Mouse (Mus musculus) lung, embryonic 15.5 days (tissue): ENCODE results near the gene Pigu. TPM values are rescaled to one million over a fixed set of nuclear protein-coding genes. Genes with fewer than 3 reads are reported as not detected.

Experiments used
- ATAC-seq: fragments of 200-750 bp; cut with Nextera tagmentation; 2 replicates; pipeline ENCODE4 v1.8.0; 2017; ENCODE audit warnings: moderate number of reproducible peaks, borderline replicate concordance; ENCODE audit not compliant: low FRiP score, low TSS enrichment; ENCODE audit errors: extremely low read depth
- H3K27ac ChIP-seq: fragments of 300-500 bp; sonication (generic); 2 replicates; pipeline ENCODE4 v1.5.1; 2015; ENCODE audit warnings: moderate library complexity, mild to moderate bottlenecking, inconsistent platforms
- H3K27me3 ChIP-seq: fragments of 300-500 bp; sonication (generic); 2 replicates; pipeline ENCODE4 v1.6.1; 2015; ENCODE audit warnings: inconsistent platforms
- H3K36me3 ChIP-seq: fragments of 300-500 bp; sonication (generic); 2 replicates; pipeline ENCODE4 v1.6.1; 2015; ENCODE audit warnings: inconsistent platforms
- H3K4me1 ChIP-seq: fragments of 300-500 bp; sonication (generic); 2 replicates; pipeline ENCODE4 v1.6.1; 2015; ENCODE audit warnings: inconsistent platforms
- H3K4me2 ChIP-seq: fragments of 300-500 bp; sonication (generic); 2 replicates; pipeline ENCODE4 v1.6.1; 2015; ENCODE audit warnings: inconsistent platforms, mild to moderate bottlenecking, moderate library complexity
- H3K4me3 ChIP-seq: fragments of 300-500 bp; sonication (generic); 2 replicates; pipeline ENCODE4 v1.5.1; 2015; ENCODE audit warnings: mild to moderate bottlenecking, inconsistent platforms
- H3K9ac ChIP-seq: fragments of 300-500 bp; sonication (generic); 2 replicates; pipeline ENCODE4 v1.6.1; 2015; ENCODE audit warnings: inconsistent platforms
- H3K9me3 ChIP-seq: fragments of 300-500 bp; sonication (generic); 2 replicates; pipeline ENCODE4 v1.6.1; 2016; ENCODE audit warnings: inconsistent platforms
- WGBS: fragments of 180-500 bp; shearing (Covaris S2); methylation state at CpG from one replicate; pipeline ENCODE4 v1.1.7; 2015; 5-methylcytosine and 5-hydroxymethylcytosine counted together
- polyA plus RNA-seq: library from polyadenylated mRNA; unstranded; fragments of >200 nt; fragmentation: Nextera tagmentation; extraction: Ambion mirVana; gene quantifications from 2 replicates; pipeline ENCODE4 v1.2.1, GENCODE M21; 2015

Gene Pigu
- 47.5 and 52.2 TPM in 2 replicates for polyA plus RNA-seq

DNA sequence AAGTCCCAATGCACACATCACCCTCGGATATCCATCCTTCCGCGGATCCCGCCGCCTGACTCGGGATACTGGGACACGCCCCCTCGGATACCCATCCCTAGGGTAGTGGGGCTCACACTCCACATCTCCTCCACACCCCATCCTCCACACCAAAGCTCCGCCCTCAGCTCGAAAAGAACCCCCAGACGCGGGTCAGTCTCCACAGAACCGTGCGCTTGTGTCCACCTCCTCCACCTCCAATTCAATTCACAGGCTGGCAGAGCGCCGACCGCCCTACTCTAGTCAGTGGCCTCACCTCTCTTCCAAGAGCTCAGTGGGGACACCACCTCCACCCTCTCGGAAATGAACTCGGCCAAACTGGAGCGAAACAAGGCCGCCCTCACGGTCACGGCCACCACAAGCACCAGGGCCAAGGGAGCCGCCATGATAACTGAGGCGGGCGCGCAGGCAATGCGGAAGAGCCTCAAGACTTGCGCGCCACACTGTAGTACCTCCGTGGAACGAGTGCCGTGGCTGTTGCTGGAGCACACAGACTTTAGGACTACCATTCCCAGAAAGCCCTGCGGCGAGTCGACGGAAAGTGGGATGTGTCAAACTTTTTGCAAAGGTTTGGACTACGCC is at the start of gene Pigu:
TSS of gene Pigu (minus strand) at position 460 of the 621 bp plus-strand sequence.
- peak within 1 kb of the TSS; percentile 77 for H3K4me2 ChIP-seq
- peaks cover 14% of the 10 kb centered on the region for H3K4me1 ChIP-seq
- ATAC-seq, result peak; percentile 99
- peak within 1 kb of the TSS; percentile 63 for H3K27ac ChIP-seq
- H3K36me3 ChIP-seq, result no peaks in the 10 kb centered on the region
- no peaks in the 10 kb centered on the region for H3K27me3 ChIP-seq
- H3K9ac ChIP-seq, result peak within 1 kb of the TSS; percentile 58
- H3K4me3 ChIP-seq, result peak within 1 kb of the TSS; percentile 69
- under 1% methylated on average over 38 of the region's 38 CpGs for WGBS
- H3K9me3 ChIP-seq, result no peaks in the 10 kb centered on the region

- peaks cover 52% of the 10 kb centered on the region for H3K36me3 ChIP-seq
- no peak for ATAC-seq
Measured at GRCm38 (mm10) chr2:155404635-155405034, 47.4 kb upstream of the Pigu start.

DNA sequence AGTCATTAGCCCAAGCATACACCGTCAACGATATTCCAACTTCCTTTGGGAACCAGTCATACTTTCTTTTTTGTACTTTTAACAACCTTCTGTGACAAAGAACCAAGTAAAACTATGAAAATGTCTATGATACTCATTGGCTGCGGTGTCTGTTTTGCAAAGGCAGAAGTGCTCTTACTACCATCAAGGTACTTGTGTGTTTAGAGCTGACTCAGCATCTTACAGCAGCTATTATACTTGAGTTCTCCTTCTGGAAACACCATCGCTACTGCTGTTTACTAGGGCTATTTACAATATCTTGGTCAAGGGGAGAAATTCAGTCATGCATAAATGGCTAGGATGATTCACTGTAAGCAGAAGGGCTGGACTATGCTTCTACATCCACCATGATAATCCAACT is 44.7 kb upstream of the Pigu start:
- no peak overlapping the region for H3K9ac ChIP-seq
- H3K4me3 ChIP-seq, result no peak overlapping the region
- no peak for ATAC-seq
- no peaks in the 10 kb centered on the region for H3K9me3 ChIP-seq
- peaks cover 43% of the 10 kb centered on the region for H3K36me3 ChIP-seq
- H3K4me2 ChIP-seq, result no peak overlapping the region
- no peaks in the 10 kb centered on the region for H3K27me3 ChIP-seq
- no peak overlapping the region for H3K27ac ChIP-seq
- H3K4me1 ChIP-seq, result no peaks in the 10 kb centered on the region
- WGBS, result 98% methylated on average over 4 of the region's 4 CpGs

More at GRCm38 (mm10) chr2:155404635-155405034, 47.4 kb upstream of the Pigu start:
- Histone ChIP-seq H3K27ac (no peak overlapping the region), H3K4me1 (no peaks in the 10 kb centered on the region), H3K4me2 (no peak overlapping the region), H3K9ac (no peak overlapping the region), H3K4me3 (no peak overlapping the region), H3K27me3 (no peaks in the 10 kb centered on the region), H3K9me3 (no peaks in the 10 kb centered on the region)
- WGBS, result 92% methylated on average over 1 of the region's 1 CpGs

DNA sequence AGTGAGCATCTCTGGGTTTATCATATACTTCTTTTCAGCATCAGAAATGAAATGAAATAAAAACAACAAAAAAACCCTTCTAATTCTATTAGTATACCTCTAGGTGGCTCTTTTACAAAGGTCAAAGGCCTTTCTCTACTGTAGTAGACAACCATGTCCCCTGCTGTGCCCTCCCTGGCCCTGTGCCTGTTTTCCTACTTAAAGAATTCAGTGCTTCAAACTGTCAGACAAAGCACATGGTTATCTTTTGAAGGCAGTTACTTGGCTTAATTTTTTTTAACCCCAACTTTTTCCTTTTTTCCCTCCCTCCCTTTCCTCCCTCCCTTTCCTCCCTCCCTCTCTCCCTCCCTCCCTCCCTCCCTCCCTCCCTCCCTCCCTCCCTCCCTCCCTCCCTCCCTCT is 43.0 kb upstream of the Pigu start:
- Histone ChIP-seq H3K4me3 (no peak overlapping the region), H3K27me3 (no peaks in the 10 kb centered on the region), H3K9ac (no peak overlapping the region), H3K9me3 (no peaks in the 10 kb centered on the region), H3K4me2 (no peak overlapping the region), H3K36me3 (peaks cover 37% of the 10 kb centered on the region), H3K27ac (no peak overlapping the region), H3K4me1 (no peaks in the 10 kb centered on the region)
- no peak for ATAC-seq

DNA sequence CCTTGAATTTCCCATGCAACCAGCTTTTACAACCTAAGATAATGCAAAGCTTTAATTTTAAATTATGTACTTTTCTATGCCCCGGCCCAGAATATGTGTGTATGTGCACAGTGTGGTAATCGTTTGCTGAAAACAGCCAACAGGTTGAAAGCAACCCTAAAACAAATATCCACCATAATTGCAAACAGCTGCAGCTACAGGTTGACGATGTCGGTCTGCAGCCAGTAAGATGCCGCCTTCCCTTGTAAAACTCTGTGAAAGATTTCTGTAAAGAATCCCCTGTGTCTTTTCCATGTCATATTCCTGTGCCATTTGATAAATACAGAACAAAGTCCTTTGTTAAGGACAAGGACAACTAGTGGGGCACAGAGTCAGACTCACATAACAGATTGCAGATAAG is 37.4 kb upstream of the Pigu start:
- Histone ChIP-seq H3K27me3 (no peaks in the 10 kb centered on the region), H3K4me3 (no peak overlapping the region), H3K4me2 (no peak overlapping the region), H3K9me3 (no peaks in the 10 kb centered on the region), H3K9ac (no peak overlapping the region), H3K4me1 (no peaks in the 10 kb centered on the region), H3K36me3 (peaks cover 31% of the 10 kb centered on the region), H3K27ac (no peak overlapping the region)
- ATAC-seq, result no peak
- WGBS, result 84% methylated on average over 5 of the region's 5 CpGs

DNA sequence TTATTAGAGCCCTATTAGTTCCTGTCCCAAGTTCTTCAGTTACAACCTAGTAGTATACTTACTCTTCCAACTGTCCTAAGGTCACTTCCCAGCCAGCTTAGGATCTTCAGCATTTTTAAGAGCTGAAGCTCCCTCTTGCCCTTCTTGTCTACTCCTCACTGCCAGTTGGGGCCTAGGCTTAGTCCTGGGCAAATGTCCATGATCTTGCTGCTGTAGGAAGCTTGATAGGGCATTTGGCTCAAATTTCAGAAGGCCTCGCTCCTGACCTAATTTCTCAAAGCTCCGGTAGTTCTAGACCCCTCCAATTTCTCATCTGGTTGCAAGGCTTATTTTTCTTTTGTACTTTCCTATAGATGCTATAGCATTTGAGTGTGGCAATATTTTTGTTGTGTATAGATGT is 31.3 kb upstream of the Pigu start:
- no peak overlapping the region for H3K27ac ChIP-seq
- 89% methylated on average over 2 of the region's 2 CpGs for WGBS

GRCm38 (mm10) chr2:155387052-155387451 is 29.8 kb upstream of the Pigu start:
- Histone ChIP-seq H3K4me2 (no peak overlapping the region), H3K36me3 (peaks cover 21% of the 10 kb centered on the region), H3K4me3 (no peak overlapping the region), H3K27me3 (no peaks in the 10 kb centered on the region), H3K27ac (no peak overlapping the region), H3K4me1 (peaks cover 14% of the 10 kb centered on the region), H3K9ac (no peak overlapping the region), H3K9me3 (no peaks in the 10 kb centered on the region)
- WGBS, result 65% methylated on average over 4 of the region's 4 CpGs
- ATAC-seq, result no peak

More for the DNA sequence above, 31.3 kb upstream of the Pigu start:
- no peak overlapping the region for H3K4me3 ChIP-seq
- no peak overlapping the region for H3K4me2 ChIP-seq
- peaks cover 21% of the 10 kb centered on the region for H3K36me3 ChIP-seq
- H3K4me1 ChIP-seq, result no peaks in the 10 kb centered on the region
- ATAC-seq, result no peak
- no peaks in the 10 kb centered on the region for H3K9me3 ChIP-seq
- no peaks in the 10 kb centered on the region for H3K27me3 ChIP-seq
- H3K9ac ChIP-seq, result no peak overlapping the region

GRCm38 (mm10) chr2:155386534-155386899 is 29.3 kb upstream of the Pigu start:
- Histone ChIP-seq H3K36me3 (peaks cover 21% of the 10 kb centered on the region), H3K4me1 (peaks cover 14% of the 10 kb centered on the region), H3K9ac (no peak overlapping the region)

GRCm38 (mm10) chr2:155385731-155386533 is 28.7 kb upstream of the Pigu start:
- no peak overlapping the region for H3K9ac ChIP-seq
- no peak for ATAC-seq
- 51% methylated on average over 18 of the region's 18 CpGs for WGBS
- peaks cover 16% of the 10 kb centered on the region for H3K4me1 ChIP-seq
- H3K9me3 ChIP-seq, result no peaks in the 10 kb centered on the region
- no peak overlapping the region for H3K27ac ChIP-seq
- no peaks in the 10 kb centered on the region for H3K27me3 ChIP-seq
- peaks cover 16% of the 10 kb centered on the region for H3K36me3 ChIP-seq
- no peak overlapping the region for H3K4me3 ChIP-seq
- no peak overlapping the region for H3K4me2 ChIP-seq

More at GRCm38 (mm10) chr2:155386534-155386899, 29.3 kb upstream of the Pigu start:
- ATAC-seq, result no peak
- H3K27me3 ChIP-seq, result no peaks in the 10 kb centered on the region
- no peak overlapping the region for H3K4me2 ChIP-seq
- no peak overlapping the region for H3K27ac ChIP-seq
- H3K9me3 ChIP-seq, result no peaks in the 10 kb centered on the region
- H3K4me3 ChIP-seq, result no peak overlapping the region
- WGBS, result 19% methylated on average over 27 of the region's 27 CpGs

DNA sequence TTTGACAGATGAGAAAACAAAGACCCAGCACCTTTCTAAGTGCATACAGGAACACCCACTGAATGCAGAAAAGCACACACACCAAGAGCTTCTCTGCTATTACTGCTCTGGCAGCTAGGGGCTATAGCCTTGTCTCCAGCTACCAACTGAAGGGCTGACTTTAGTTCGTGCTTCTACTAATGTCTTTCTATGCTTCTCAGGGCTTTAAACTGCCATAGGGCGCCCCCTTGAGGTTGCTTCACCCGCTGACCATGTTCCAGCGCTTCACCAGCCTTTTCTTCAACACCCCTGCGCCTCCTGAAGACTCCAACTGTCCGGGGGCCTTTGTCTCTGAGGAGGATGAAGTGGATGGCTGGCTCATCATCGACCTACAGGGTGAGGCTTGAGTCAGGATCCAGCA is 27.9 kb upstream of the Pigu start:
- no peak for ATAC-seq
- Histone ChIP-seq H3K4me3 (no peak overlapping the region), H3K27me3 (peaks cover 8% of the 10 kb centered on the region), H3K4me1 (peaks cover 19% of the 10 kb centered on the region), H3K9me3 (no peaks in the 10 kb centered on the region), H3K4me2 (no peak overlapping the region), H3K27ac (no peak overlapping the region), H3K9ac (no peak overlapping the region), H3K36me3 (peaks cover 13% of the 10 kb centered on the region)
- WGBS, result 19% methylated on average over 7 of the region's 7 CpGs

DNA sequence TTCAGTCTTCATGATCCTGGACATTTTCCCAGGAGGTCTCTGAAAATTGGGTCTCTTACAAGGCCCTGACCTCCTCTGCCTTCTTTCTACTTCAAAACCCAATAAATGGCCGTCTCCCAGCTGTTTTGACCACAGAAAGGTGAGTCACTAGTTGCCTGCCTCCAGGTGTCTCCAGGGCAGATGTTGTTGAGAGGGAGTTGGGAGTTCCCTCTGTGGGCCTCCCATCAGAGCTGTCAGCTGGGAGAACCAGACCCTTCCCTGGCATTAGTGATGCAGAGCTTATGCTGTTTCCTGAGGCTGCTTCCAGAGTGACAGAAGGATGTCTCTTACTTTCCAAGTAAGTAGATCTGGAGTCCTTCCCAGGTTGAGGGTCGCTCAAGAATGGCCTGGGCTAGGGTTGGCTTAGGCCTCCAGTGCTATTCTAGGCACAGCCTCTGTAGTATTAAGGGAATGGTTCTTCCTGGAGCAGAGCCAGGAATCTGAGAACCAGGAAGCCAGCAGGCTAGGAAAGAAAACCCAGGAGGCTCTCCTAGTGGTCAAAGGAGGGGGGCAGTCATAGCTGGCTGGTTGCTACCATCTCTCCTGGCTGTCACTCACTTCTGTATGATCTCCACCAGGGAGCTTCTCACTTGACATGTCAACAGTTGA is 25.7 kb upstream of the Pigu start:
- Histone ChIP-seq H3K27ac (0 out of 2 replicates have a peak overlapping the region, but pooled peaks have one; percentile 94), H3K9ac (peak overlapping the region; percentile 79; the same call in 1 of the 2 replicates), H3K4me3 (peak overlapping the region; percentile 72), H3K4me1 (peaks cover 19% of the 10 kb centered on the region), H3K9me3 (no peaks in the 10 kb centered on the region), H3K36me3 (no peaks in the 10 kb centered on the region), H3K4me2 (peak overlapping the region; percentile 90), H3K27me3 (peaks cover 17% of the 10 kb centered on the region)
- ATAC-seq, result no peak
- 64% methylated on average over 2 of the region's 2 CpGs for WGBS

- Histone ChIP-seq H3K4me1 (peaks cover 19% of the 10 kb centered on the region), H3K27ac (peak overlapping the region; percentile 94), H3K36me3 (no peaks in the 10 kb centered on the region), H3K9ac (peak overlapping the region; percentile 79), H3K9me3 (no peaks in the 10 kb centered on the region), H3K4me3 (peak overlapping the region; percentile 72), H3K4me2 (peak overlapping the region; percentile 90), H3K27me3 (peaks cover 17% of the 10 kb centered on the region)
- ATAC-seq, result peak; percentile 9; the same call in 1 of the 2 replicates
- 21% methylated on average over 6 of the region's 6 CpGs for WGBS
Measured at GRCm38 (mm10) chr2:155382332-155382700, 25.1 kb upstream of the Pigu start.
